Mouse (Mus musculus) kidney, adult 8-10 months (tissue): ENCODE measurements around the gene Mgam.
"Not testable (repeated sequence)": the region's sequence is repeated elsewhere in the genome, so short reads cannot be mapped to it uniquely, and the experiment has no call there.

Source experiments
- DNase-seq, 2 experiments: peaks; one replicate each; pipeline ENCODE4 v3.0.0; 2022

Gene Mgam

DNA sequence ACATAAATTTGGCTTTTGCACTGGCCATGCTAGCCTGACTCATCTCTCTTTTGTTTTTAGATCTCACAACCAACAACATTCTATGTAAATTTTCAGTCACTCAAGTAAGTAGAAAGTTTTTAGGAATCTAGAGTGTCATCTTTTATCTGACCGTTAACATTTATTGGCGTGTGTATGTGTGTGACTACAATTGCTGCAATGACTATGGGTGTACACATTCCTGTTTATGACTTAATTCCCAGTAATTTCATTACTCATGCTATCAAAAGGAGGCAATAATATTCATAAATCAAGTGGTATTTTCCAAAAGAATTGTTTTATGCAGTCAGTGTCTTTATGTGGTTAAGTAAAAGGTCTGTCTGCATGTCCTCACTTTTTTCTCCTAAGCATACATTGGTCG is 110.9 kb downstream of the Mgam start:
- DNase-seq = no peak

DNA sequence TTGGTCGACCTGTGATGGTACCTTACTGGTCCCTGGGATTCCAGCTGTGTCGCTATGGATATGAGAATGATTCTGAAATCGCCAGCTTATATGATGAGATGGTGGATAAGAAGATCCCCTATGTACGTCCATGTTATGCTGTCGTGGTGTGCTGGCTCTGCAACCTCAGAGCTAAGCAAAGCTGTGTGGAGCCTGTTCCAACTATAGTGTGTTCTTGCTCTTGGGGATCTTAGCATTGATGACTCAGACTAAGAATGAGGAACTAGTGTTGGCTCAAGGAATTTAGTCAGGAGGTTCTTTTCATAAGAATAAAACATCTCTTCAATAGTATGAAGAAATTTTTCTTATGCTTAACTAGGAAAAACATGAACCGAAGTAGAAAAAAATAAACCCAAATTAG is 120.4 kb downstream of the Mgam start:
- not testable (repeated sequence) for DNase-seq

DNA sequence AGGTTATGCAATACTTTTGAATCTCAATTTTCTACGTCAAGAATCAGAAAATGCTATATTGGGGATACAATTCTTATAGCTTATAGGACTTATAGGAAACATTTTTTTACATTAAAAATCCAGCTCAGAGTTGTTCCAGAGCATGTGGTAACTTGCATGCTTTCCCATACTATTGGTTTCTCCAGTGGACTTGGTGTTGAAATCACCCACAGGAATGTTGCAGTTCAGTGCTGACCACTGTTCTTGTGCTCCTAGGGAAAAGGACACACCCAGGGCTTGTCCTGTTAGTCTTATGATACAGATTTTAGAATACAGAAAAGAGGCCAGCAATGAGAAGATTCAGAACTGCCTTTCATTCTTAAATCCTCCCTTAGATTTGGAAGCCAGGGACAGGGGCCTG is 127.3 kb downstream of the Mgam start:
- DNase-seq = no peak

DNA sequence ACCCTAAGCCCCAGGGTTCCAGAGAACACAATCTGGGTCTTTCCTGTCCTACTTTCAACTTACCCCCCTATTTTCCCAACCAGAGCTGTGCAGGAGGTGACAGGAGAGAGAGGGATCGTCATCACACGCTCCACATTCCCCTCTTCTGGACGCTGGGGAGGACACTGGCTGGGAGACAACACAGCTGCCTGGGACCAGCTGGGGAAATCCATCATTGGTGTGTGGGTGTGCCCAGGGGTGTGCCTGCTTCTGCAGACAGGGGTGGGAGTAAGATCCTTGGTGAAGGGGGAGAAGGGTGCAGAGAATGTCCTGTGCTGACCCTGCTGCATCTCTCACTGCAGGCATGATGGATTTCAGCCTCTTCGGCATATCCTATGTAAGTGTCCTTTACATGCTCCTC is 128.7 kb downstream of the Mgam start:
- DNase-seq = not testable (repeated sequence)

DNA sequence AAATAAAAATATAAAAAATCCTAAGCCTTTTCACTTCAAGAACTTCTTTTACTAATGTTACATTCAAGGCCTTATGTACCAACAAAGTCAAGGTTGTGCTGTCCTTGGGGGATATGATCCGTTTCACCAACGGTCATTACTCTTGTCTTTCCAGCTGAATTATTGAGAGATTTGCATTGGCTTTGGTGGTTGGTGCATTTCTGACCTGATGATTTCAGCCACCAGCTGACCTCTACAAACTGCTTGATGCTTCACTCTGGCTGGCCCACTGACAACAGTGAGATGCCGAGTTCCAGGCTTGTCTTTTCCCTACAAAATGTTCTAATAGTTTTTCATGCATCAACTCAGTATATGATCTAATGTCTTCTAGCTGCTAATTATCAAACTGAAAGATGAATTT is 146.0 kb downstream of the Mgam start:
- no peak for DNase-seq

DNA sequence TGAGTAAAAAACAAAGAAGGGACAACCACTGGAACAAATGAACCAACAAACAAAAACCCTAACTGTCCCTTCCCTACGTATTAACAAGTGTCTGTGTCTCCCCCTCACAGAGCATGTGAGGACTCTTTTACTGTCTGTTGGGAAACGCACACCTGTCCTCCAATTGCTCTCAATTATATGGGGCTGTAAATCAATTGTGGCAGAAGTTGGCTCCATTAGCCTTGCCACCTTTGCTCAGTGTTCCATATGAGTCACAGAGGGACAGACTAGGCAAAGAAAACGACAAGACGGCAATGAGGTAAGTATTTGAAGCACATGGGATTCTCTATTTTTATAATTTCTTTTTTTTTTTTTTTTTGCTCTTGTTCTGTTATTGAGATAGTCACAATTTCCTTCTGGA is 149.8 kb downstream of the Mgam start:
- DNase-seq = no peak

DNA sequence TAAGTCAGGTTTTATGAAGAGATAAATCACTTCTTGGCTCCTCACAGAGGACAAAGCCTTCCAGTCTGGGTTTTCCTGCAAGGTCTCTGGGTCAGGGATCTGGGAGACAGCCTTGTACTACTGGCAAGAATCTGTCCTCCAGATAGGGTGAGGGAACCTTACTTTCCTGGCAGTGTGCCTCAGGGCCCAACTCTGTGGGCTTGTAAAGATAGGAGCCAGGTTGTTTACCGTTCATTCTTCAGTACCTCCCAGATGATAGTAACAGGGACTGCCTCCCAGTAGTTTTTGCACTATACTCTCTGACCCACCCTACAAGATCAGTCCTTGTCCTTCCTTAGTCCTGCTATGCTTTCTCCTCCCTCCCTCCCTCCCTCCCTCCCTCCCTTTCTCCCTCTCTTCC is 155.0 kb downstream of the Mgam start:
- no peak for DNase-seq

DNA sequence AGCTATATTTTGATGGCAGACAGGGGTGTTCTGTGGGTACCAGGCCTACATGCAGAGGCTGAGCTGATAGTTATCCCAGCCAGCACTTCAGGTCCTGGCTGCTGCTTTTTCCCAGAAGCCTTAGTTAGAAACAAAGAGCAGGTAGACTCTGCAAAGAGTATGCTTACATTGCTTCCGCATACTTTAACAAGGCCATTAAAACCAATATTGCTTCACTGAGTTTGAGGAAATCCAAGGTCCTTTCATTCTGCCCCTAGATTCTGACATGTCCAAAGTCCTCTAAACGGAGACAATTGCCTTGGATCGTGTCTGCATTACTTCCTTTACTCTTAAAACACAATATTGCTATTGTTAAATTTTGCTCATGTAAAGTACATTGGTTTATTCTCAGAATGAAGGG is 155.7 kb downstream of the Mgam start:
- no peak for DNase-seq

DNA sequence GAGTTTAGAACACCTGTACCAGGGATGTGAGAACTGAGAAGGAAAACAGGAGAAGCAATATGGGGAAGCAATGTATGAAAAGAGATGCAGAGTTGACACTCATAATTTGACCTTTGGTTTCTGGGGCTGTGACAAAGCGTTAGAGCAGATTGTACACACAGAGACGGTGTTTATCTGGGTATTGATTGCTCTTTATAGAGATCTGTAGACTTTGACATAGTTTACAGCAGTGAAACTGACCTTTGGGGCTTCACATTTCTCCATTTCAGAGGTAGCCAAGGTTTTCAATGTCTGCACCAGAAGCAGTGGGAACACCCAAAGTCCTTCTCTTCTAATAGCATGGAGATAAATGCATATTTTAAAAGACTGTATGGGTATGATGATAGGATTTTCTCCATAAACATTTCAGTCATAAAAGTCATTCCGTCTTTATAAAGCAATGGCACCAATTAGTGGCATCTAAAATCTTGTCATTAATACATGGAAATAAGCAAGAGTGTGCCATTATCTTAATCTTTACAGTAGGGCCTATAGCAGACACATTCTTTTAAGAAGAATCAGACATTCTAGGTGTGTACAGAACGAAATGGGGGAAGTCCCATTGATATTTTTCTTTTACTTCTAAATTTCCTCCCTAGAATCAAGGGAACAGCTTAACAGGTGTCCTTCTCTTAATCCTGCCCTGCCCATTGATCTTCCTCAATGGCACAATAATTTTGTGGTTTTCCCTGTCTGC is 166.6 kb downstream of the Mgam start:
- DNase-seq = no peak

DNA sequence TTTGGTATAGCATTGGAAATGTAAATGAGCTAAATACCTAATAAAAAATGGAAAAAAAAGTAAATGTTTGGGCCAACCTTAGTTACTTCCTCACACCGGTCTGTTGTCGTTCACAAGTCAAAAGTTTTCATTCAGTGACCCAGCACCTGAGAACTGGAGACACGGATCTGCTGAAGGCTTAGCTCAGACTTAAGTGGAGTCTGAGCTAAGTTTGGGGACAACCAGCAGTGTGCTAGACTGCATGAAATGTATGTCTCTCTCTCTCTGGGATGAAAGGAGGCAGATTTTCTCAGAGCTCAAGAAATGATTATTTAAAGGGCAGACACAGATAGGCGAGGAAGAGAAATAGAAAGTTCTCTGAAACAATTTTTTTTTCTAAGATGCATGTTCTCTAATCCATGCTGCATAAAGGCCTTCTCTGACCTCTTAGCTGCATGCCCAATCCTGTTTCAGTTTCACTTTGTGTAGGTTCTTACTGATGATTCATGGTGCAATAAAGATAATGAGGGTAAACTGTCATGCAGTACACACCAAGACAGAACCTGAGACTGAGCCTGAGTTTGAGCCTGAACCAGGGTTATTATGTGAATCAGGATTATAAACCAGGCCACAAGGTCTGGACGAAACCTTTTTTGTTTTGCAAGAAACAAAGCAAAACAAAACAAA is 189.7 kb downstream of the Mgam start:
- DNase-seq = no peak
